Mouse (Mus musculus): ENCODE measurements around the gene Psmg4.

Psmg4 gene

GRCm38 (mm10) chr13:34148767-34149392 lies 13.9 kb upstream of the Psmg4 start:
- peak; percentile 87 for DNase-seq (ENCODE audit: low read depth, low spot score)

GRCm38 (mm10) chr13:34149463-34150176 lies 13.1 kb upstream of the Psmg4 start:
- no peak for DNase-seq (ENCODE audit: low read depth, low spot score)

- no peak for DNase-seq (ENCODE audit: low read depth, low spot score)
Observed at GRCm38 (mm10) chr13:34150271-34151027, 12.3 kb upstream of the Psmg4 start.

- no peak for DNase-seq (ENCODE audit: low read depth, low spot score)
Observed at GRCm38 (mm10) chr13:34151425-34151824, 11.3 kb upstream of the Psmg4 start.

GRCm38 (mm10) chr13:34152695-34153094 lies 10.1 kb upstream of the Psmg4 start:
- no peak for DNase-seq (ENCODE audit: low read depth, low spot score)

- DNase-seq (ENCODE audit: low read depth, low spot score) = peak; percentile 43
Observed at GRCm38 (mm10) chr13:34153254-34154011, 9.3 kb upstream of the Psmg4 start.

- DNase-seq (ENCODE audit: low read depth, low spot score) = peak; percentile 57
Observed at GRCm38 (mm10) chr13:34154217-34154930, 8.4 kb upstream of the Psmg4 start.

GRCm38 (mm10) chr13:34154931-34155272 lies 7.9 kb upstream of the Psmg4 start:
- DNase-seq (ENCODE audit: low read depth, low spot score) = no peak

GRCm38 (mm10) chr13:34156133-34156839 lies 6.5 kb upstream of the Psmg4 start:
- DNase-seq (ENCODE audit: low read depth, low spot score) = no peak

GRCm38 (mm10) chr13:34156840-34157185 lies 6.0 kb upstream of the Psmg4 start:
- DNase-seq (ENCODE audit: low read depth, low spot score) = no peak

GRCm38 (mm10) chr13:34157596-34158157 lies 5.1 kb upstream of the Psmg4 start:
- no peak for DNase-seq (ENCODE audit: low read depth, low spot score)

- no peak for DNase-seq (ENCODE audit: low read depth, low spot score)
Observed at GRCm38 (mm10) chr13:34159926-34160325, 2.8 kb upstream of the Psmg4 start.

GRCm38 (mm10) chr13:34163304-34163975 lies 676 bp downstream of the Psmg4 start:
- DNase-seq (ENCODE audit: low read depth, low spot score) = no peak

GRCm38 (mm10) chr13:34174025-34174424 lies 11.3 kb downstream of the Psmg4 start:
- DNase-seq (ENCODE audit: low read depth, low spot score) = no peak

GRCm38 (mm10) chr13:34181624-34182023 lies 18.9 kb downstream of the Psmg4 start:
- no peak for DNase-seq (ENCODE audit: low read depth, low spot score)

- no peak for DNase-seq (ENCODE audit: low read depth, low spot score)
Observed at GRCm38 (mm10) chr13:34185371-34185770, 22.6 kb downstream of the Psmg4 start.

- peak; percentile 56 for DNase-seq (ENCODE audit: low read depth, low spot score)
Observed at GRCm38 (mm10) chr13:34187571-34187970, 24.8 kb downstream of the Psmg4 start.

GRCm38 (mm10) chr13:34192414-34193191 lies 29.8 kb downstream of the Psmg4 start:
- no peak for DNase-seq (ENCODE audit: low read depth, low spot score)

- DNase-seq (ENCODE audit: low read depth, low spot score) = no peak
Observed at GRCm38 (mm10) chr13:34193384-34193783, 30.6 kb downstream of the Psmg4 start.

Measured in brain, embryonic 18.5 days (tissue).